Mouse (Mus musculus): ENCODE measurements around the gene Nudt8.
"Not testable (repeated sequence)": the region's sequence is repeated elsewhere in the genome, so short reads cannot be mapped to it uniquely, and the experiment has no call there.

Gene Nudt8

GRCm38 (mm10) chr19:4000119-4000900 lies at the start of gene Nudt8, which contains the start of gene Gm49405:
Gene Nudt8 (plus strand): TSS chr19:4000580.
Gene Gm49405 (plus strand): TSS chr19:4000626.
- peak; percentile 95 for DNase-seq

GRCm38 (mm10) chr19:3951461-3951860 lies 48.9 kb upstream of the Nudt8 start:
- no peak for DNase-seq

GRCm38 (mm10) chr19:3952099-3952498 lies 48.3 kb upstream of the Nudt8 start:
- no peak for DNase-seq

GRCm38 (mm10) chr19:3955033-3955432 lies 45.3 kb upstream of the Nudt8 start:
- no peak for DNase-seq

- no peak for DNase-seq
These were observed 44.6 kb upstream of the Nudt8 start for GRCm38 (mm10) chr19:3955804-3956203.

- not testable (repeated sequence) for DNase-seq
These were observed 42.9 kb upstream of the Nudt8 start for GRCm38 (mm10) chr19:3957296-3958036.

- DNase-seq, result no peak
These were observed 41.9 kb upstream of the Nudt8 start, which contains the start of gene Aldh3b3 for GRCm38 (mm10) chr19:3958470-3958869. Gene Aldh3b3 (plus strand): TSS chr19:3958645.

GRCm38 (mm10) chr19:3959030-3959429 lies 41.4 kb upstream of the Nudt8 start:
- no peak for DNase-seq

- DNase-seq, result no peak
These were observed 40.2 kb upstream of the Nudt8 start for GRCm38 (mm10) chr19:3960211-3960610.

GRCm38 (mm10) chr19:3961805-3962204 lies 38.6 kb upstream of the Nudt8 start:
- not testable (repeated sequence) for DNase-seq

GRCm38 (mm10) chr19:3962469-3962868 lies 37.9 kb upstream of the Nudt8 start:
- peak; percentile 30 for DNase-seq

- no peak for DNase-seq
These were observed 36.4 kb upstream of the Nudt8 start for GRCm38 (mm10) chr19:3964030-3964429.

- no peak for DNase-seq
These were observed 33.9 kb upstream of the Nudt8 start for GRCm38 (mm10) chr19:3966330-3967075.

- no peak for DNase-seq
These were observed 33.1 kb upstream of the Nudt8 start for GRCm38 (mm10) chr19:3967258-3967657.

- DNase-seq, result no peak
These were observed 28.2 kb upstream of the Nudt8 start, which contains the start of gene Aldh3b2 for GRCm38 (mm10) chr19:3972229-3972628. Gene Aldh3b2 (plus strand): TSS chr19:3972328.

- DNase-seq, result not testable (repeated sequence)
These were observed 25.8 kb upstream of the Nudt8 start for GRCm38 (mm10) chr19:3974608-3975007.

- no peak for DNase-seq
These were observed 24.5 kb upstream of the Nudt8 start for GRCm38 (mm10) chr19:3975866-3976265.

- DNase-seq, result peak; percentile 85
These were observed 20.1 kb upstream of the Nudt8 start for GRCm38 (mm10) chr19:3980309-3980708.

- DNase-seq, result no peak
These were observed 19.5 kb upstream of the Nudt8 start for GRCm38 (mm10) chr19:3980917-3981316.

GRCm38 (mm10) chr19:3983527-3984200 lies 16.7 kb upstream of the Nudt8 start:
- DNase-seq, result no peak

GRCm38 (mm10) chr19:3985261-3985681 lies 15.1 kb upstream of the Nudt8 start:
- DNase-seq, result no peak

- DNase-seq, result no peak
These were observed 14.0 kb upstream of the Nudt8 start, which contains the start of gene Acy3 for GRCm38 (mm10) chr19:3986334-3986733. Gene Acy3 (plus strand): TSS chr19:3986570.
